Mouse (Mus musculus): ENCODE results near the gene Actr3. TPM values are rescaled to one million over a fixed set of nuclear protein-coding genes. Genes with fewer than 3 reads are reported as not detected.

The Actr3 gene
- polyA plus RNA-seq, 1 experiment from 2014 or later, result 250 TPM

GRCm38 (mm10) chr1:125343105-125343504 lies 92.4 kb downstream of the Actr3 start:
- no peak for ATAC-seq (ENCODE audit: low FRiP score, low read depth)
- Histone ChIP-seq H3K27me3 (no peaks in the 10 kb centered on the region), H3K9me3 (no peaks in the 10 kb centered on the region), H3K4me3 (no peak overlapping the region), H3K9ac (no peak overlapping the region), H3K36me3 (no peaks in the 10 kb centered on the region), H3K27ac (no peak overlapping the region), H3K4me1 (no peaks in the 10 kb centered on the region), H3K4me2 (replicated peaks) (no peak overlapping the region)
- 83% methylated on average over 2 of the region's 2 CpGs for WGBS

Other genes with a start within 250 kb of the Actr3 start
- 55.0 and 56.0 TPM in 2 replicates for gene Slc35f5, start 124.9 kb upstream of the Actr3 start, polyA plus RNA-seq (2015; fragmentation: Nextera tagmentation; extraction: Ambion mirVana)
- gene Gpr39, start 241.3 kb upstream of the Actr3 start, polyA plus RNA-seq (2015; fragmentation: Nextera tagmentation; extraction: Ambion mirVana), result 0.13 TPM in 1 of 2 replicates, not detected in the other

All from limb, embryonic 13.5 days (tissue).